Mouse (Mus musculus) B cell, adult 2 months (primary cell): ENCODE measurements around the gene Sema4a.

Experiments
- DNase-seq, 2 experiments: peaks; one replicate each; pipeline ENCODE4 v3.0.0; 2022

Sema4a gene

DNA sequence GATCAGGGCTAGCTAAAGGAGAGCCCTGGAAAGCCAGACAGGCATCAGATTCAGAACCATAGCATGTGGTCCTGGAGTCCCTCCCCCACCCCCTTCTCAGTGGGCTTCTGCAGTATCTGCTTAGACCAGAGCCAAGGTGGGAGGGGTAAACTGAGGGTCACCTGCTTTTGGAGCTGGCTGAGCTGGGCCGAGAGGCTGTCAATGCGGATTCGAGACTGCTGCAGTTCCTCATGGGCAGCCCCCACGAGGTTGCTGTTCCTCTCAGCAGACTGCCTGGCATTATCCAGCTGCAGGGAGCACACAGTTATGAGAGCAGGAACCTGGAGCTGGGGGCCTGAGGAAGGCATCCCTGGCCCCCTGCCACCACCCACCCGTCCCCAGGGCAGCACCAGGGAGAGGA, 25.1 kb upstream of the Sema4a start:
- DNase-seq, result no peak

DNA sequence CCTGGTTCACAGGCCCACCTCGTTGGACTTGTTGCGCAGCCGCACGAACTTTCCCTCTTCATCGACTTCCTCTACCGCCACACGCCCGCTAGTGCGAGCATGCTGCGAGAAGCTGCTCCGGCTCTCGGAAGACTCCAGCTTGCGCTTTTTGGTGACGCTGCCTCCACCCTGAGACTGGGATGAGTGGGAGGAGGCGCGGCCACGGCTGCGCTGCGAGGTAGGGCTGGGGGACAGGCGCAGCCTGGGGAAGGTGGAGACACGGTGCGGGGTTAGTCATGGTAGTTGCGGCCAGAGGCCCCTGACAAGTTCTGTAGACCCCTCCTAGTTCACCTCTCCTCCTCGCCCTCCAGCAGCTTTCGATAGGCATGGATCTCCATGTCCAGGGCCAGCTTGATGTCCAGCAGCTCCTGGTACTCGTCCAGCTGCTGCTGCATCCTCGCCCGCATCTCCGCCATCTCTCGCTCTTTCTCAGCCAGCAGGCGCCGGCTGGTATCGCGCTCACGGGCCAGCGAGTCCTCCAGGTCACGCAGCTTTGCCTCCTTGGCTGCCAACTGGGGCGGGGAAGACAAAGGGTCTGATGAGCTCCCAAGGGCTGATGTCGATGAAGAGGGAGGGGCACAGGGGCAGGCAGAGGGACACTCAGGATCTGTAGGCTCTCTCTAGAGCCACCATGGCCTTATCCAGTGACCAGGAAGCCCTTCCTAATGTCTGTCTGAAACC, 23.8 kb upstream of the Sema4a start:
- DNase-seq, result peak; percentile 55 to 64

GRCm38 (mm10) chr3:88483621-88484020, 22.6 kb upstream of the Sema4a start:
- peak; percentile 89 to 90 for DNase-seq

GRCm38 (mm10) chr3:88483141-88483540, 22.2 kb upstream of the Sema4a start:
- DNase-seq, result no peak

DNA sequence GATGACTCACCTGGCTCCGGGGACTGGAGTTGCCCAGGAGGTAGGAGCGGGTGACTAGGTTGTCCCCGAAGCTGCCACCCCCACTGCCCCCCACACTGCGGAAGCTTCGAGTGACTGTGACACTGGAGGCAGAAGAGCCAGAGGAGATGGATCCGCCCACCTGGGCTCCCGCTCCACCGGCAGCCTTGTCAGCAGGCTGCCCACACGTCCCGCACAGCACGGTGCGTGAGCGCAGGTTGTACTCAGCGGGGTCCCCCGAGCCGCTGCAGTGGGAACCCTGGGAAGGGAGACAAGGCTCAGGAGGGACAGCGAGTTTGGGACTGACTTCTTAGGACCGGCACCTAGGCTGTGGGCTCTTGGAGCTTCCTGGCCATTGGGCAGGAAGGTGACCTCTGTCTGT, 21.4 kb upstream of the Sema4a start:
- DNase-seq, result no peak

DNA sequence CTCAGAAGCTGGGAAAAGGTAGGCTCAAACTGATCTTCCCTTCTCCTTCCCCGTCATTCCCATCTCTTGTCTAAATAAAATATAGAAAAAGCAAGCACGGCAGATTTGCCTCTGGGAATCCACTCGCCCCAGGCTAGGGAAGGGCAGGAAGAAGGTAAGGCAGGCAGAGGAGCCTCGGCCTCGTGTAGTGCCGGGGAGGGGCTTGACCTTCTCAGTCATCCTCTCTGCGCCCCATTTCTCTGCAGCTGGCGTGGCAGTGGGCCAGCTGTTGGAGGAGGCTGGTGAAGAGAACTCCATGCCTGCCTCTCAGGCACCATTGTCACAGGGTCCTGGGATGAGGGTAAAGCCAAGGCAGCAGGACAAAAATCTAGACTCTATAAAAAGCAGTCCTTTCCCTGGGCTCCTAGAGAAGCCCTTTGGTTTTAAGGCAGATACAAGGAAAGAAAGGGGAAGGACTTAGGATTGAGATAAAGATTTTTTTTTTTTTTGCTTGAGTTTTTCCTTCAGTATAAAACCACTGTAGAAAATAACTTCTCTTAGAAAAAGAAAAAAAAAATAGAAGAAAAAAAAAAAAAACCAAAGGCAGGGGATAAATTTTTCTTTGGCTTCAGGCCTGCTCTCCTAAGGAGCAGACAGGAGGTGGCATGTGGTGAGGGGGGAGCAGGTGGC, 20.5 kb upstream of the Sema4a start:
- DNase-seq, result no peak

DNA sequence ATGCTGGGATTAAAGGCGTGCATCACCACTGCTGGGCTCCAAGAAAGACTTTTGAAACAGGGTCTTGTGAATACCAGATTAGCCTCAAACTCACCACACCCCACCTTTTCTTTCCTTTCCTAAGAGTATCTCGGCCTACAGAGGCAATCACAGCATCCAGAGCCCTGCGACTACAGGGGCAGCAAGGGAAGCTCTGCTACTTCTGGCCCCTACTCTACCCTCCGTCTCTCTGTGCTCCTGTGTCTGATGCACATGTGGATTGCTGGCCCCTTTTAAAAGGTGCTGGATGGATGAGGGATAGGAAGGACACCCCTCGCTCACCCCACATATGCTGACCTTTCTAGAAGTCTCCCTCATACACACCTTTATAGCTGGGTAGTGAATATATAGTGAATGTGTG, 19.7 kb upstream of the Sema4a start:
- DNase-seq, result no peak

DNA sequence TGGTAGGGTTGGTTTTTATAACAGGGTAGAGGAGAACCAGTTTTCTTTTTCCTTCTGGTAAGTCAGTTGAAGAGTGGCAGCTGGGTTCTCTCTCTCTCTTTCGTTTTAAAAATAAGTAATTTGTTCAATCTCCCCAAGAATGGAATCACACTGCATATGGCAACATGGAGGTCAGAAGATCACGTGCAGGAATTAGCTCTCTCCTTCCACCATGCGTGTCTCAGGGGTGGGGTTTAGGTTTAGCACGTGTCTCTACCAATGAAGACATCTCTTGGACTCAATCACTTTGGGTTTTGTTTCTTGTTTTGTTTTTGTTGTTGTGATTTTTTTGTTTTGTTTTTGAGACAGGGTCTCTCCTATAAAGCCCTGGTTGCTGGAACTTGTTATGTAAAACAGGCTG, 18.8 kb upstream of the Sema4a start:
- DNase-seq, result no peak

- no peak for DNase-seq
Observed at GRCm38 (mm10) chr3:88479163-88479562, 18.2 kb upstream of the Sema4a start.

DNA sequence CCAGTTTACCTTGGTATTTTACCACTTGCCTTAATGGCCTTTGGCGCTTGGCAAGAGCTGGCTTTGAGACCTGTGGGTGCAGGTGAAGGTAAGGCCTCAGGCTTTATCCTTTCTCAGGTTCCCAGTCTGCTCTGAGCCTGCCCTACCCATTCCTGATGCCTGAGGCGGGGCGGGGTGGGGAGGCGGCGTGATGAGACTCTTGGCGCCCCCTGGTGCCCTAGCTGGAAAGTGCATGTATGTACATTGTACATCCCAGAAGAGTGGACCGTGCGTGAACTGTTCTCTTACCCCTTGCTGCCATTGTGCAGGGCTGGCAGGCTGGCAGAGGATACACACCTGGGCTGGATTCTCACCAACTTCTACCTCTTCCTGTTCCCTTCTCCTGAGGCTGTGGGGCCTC, 16.8 kb upstream of the Sema4a start:
- peak; percentile 89 for DNase-seq

- DNase-seq, result no peak
Observed at GRCm38 (mm10) chr3:88476403-88476802, 15.4 kb upstream of the Sema4a start.

- DNase-seq, result no peak
Observed at GRCm38 (mm10) chr3:88473571-88473970, 12.6 kb upstream of the Sema4a start.

- DNase-seq, result no peak
Observed at GRCm38 (mm10) chr3:88473020-88473419, 12.0 kb upstream of the Sema4a start.

DNA sequence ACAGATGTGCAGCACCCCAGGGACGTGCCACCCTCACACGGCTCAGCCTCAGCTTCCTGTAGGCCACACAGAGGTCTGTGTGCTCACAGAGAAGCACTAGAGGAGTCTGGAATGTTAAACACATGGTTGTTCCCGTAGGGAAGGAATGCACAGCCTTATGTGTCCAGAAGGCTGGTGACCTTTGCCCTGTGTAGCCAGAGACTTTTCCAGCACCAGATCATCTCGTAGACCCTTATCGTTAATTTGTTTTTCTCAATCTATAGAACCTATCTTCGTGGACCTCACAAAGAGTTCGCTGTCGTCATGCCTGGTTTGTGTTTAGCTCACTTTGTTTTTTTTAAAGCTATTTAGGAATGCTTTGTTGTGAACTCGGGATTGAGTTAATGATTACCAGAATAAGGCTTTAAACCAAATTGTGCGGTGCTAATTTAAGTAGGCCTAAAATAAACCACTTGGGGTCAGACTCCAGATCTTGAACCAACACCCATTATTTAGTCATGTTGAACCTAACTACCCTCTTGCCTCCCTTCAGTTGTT, 10.0 kb upstream of the Sema4a start:
- DNase-seq, result no peak

GRCm38 (mm10) chr3:88469466-88469865, 8.5 kb upstream of the Sema4a start:
- DNase-seq, result no peak

GRCm38 (mm10) chr3:88467116-88467824, 6.3 kb upstream of the Sema4a start:
- peak; percentile 92 to 93 for DNase-seq

DNA sequence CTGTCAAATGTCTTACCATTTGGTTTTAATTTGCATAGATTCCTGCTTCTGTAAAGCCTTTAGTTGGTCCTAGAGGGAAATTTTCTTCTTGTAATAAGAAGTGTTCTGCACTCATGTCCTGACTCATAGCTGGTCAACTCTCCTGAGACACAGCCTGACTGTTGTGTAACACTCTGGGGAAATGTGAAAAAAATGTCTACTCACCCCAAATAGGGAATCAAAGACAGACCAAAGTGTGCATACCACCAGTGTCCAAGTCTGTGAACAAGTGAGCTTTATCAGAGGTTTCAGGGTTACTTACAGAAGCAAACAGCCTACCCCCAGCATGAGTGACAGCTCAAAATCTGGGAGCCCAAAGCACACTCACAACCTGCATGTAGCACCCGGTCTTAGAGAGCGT, 4.1 kb upstream of the Sema4a start:
- no peak for DNase-seq

GRCm38 (mm10) chr3:88464425-88464824, 3.4 kb upstream of the Sema4a start:
- DNase-seq, result no peak

DNA sequence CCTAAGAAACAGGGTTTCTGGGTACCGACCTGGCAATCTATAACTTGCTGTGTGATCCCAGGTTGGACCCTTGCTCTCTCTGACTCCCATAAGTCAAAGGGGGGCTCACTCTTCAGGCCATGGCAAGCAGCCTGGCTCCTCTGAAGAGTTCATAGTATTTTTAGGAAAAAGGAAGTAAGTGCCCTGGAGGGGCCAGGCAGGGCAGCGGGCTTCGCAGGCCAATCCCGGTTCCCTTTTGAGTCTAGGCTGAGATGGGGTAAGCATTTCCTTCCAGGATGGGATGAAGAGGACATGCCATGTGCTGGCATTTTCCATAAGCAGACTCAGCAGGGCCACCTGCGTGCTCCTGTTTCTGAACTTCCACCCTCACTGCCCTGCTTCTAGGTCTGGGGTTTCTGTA, 953 bp downstream of the Sema4a start:
- no peak for DNase-seq

DNA sequence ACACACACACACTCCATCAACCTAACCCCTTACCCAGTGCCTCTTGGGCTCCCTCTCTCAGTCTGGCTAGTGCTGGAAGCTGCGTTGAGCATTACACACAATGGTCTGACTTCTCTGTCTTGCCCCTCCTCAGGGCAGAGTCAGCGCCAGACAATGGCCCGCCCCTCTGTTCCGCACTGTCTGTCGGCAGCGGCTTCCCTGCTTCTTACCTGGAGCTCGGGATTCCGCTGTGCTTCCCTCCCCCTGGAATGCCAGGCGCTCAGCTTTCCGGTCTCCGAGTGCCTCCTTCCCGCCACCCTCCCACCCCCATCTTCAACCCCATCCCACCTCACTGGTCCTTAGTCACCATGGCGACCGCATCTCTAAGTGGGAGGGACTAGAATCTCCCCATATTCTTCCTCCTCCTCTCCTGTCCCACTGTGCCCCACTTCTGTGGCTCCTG, 2.2 kb downstream of the Sema4a start:
- no peak for DNase-seq

- no peak for DNase-seq
Observed at GRCm38 (mm10) chr3:88456746-88457532, 4.0 kb downstream of the Sema4a start.

GRCm38 (mm10) chr3:88456313-88456712, 4.7 kb downstream of the Sema4a start:
- no peak for DNase-seq
